Mouse (Mus musculus) urinary bladder, postnatal 36 days (tissue): ENCODE data around the gene Zfp189.
"Not testable (repeated sequence)": the region's sequence is repeated elsewhere in the genome, so short reads cannot be mapped to it uniquely, and the experiment has no call there.

Source experiments
- DNase-seq, 2 experiments: peaks; one replicate each; pipeline ENCODE4 v3.0.0; 2022; ENCODE audit warnings: low spot score in 2 of 2, mixed read lengths in 1 of 2

Gene Zfp189

GRCm38 (mm10) chr4:49520572-49521340, at the start of gene Zfp189, which contains the start of gene Mrpl50:
Gene Zfp189 (plus strand): TSS chr4:49521176.
Gene Mrpl50 (minus strand): TSS chr4:49521093.
- DNase-seq: peak; percentile 89 to 93

DNA sequence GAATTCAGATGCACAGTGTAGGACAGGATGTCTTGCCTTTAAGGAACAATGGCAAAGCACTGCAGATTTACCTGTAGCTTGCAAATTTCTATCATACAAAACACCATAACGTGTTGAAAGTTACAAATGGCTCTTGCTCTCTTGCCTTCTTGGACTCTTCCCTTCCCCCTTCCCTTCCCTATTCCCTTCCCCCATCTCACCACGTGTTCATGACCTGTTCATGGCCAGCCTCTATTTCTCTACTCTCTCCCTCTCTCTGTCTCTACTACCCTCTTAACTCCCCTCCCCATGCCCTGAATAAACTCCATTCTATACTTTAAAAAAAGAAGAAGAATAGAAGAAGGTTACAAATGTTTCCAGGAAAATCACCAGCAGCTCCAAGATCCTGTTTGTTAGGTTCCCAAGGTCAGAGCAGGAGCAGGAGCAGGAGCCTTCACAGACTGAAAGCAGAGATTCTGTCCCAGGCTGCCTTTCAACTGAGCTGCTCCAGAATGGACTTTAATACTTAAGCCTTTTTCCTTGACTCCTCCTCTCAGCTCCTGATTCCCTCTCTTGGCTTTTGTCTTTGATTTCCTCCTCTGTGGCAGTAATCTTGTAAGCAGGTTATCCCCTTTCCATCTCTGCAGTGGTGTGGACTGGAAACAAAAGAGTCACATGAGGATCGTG, 47.4 kb upstream of the Zfp189 start, which contains the start of gene Acnat1:
Gene Acnat1, minus strand, starts transcription at position 478 of the 666 bp plus-strand sequence.
- DNase-seq: no peak

GRCm38 (mm10) chr4:49474583-49474982, 46.4 kb upstream of the Zfp189 start:
- no peak for DNase-seq

- DNase-seq: no peak
Measured at GRCm38 (mm10) chr4:49478118-49478877, 42.7 kb upstream of the Zfp189 start.

DNA sequence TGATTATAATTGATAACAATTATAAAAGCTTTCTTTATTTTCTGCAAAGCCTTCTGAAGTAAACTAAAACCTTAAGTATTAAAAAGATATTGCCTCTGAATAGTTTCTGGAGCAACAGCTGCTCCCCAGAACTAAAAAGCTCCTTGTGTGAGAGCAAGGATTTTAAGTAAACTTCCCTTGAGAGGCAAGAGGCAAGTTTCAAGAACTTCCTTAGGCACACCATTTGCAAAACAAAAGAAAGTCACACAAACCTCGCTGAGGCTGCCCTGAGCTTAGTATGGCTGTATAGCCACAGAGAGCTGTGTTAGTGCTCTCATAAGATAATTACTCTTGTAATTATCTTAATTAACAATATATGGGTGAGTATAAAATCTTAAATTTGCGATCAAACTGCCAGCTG, 41.9 kb upstream of the Zfp189 start:
- DNase-seq: not testable (repeated sequence)

GRCm38 (mm10) chr4:49480104-49480760, 40.7 kb upstream of the Zfp189 start:
- no peak for DNase-seq

GRCm38 (mm10) chr4:49480896-49481295, 40.1 kb upstream of the Zfp189 start:
- peak; percentile 5 to 7 for DNase-seq

- DNase-seq: no peak
Measured at GRCm38 (mm10) chr4:49485442-49485841, 35.5 kb upstream of the Zfp189 start.

DNA sequence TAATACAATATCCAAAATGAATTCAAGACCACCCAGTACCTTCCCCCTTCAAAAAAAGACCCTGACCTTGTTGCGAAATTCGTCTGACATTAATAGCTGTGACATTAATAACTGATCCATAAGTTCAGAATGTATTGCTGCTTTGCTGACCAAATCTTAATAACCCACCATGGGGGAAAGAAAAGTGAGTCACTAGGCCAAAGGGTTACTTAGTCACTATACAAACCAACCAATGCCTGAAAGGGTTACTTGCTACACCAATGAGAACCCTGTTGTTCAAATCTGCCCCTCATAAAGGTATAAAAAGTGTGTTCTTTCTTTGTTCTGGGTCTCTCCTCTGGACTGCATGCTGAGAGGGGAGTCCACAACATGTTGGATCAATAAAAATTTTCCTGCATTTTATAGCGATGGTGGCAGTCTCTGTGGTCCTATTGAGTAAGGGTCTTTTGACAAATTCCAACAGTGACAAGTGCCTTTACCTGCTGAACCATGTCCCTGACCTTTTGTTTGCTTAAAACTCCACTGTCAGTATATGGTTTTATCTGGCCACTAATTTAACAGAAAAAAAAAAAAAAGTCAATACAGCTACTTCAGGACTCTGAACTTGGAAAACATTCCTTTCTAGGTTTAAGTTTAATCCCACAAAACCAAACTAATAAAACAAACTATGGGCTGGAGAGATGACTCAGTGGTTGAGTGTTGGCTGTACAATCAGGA, 34.9 kb upstream of the Zfp189 start:
- not testable (repeated sequence) for DNase-seq

- DNase-seq: no peak
Measured at GRCm38 (mm10) chr4:49503563-49503962, 17.4 kb upstream of the Zfp189 start.

DNA sequence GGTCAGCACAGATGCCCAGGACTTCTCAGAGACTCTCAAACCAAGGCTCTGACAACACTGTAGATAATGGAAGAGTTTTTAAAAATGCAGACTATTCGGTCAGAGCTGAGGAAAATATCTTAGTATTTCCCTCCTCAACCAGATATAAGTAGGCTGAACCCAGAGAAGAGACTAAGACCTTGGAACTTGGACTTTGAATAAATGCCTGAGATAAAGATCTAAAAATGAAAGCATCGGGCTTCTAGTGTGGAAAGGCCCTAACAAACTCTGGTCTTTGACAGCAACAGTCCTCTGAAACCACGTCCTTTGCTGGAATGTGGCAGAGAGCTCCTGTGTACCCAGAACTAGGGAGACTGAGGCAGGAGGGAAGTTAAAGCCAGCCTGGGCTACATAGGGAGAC, 14.6 kb upstream of the Zfp189 start, which contains the start of gene Baat:
Gene Baat, minus strand, starts transcription at position 172 of the 400 bp plus-strand sequence.
- DNase-seq: no peak

DNA sequence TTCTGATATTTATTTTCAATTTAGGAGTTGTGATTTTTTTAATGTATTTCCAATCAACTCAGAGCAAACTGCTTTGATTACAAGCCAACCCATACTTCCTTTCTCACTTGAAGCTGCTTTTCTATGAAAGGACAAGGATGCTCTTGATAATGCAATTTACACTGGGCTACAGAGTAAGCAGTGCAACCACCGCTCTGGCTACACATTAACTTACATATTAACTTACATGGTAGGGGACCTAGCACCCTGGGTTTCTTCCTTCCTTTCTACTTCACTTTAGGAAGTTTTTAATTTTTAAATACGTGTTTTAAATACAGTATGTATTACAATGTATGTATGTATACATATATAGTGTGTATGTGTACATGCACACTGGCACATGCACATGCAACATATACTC, 11.8 kb upstream of the Zfp189 start:
- DNase-seq: no peak

GRCm38 (mm10) chr4:49510236-49510835, 10.6 kb upstream of the Zfp189 start:
- DNase-seq: not testable (repeated sequence)

DNA sequence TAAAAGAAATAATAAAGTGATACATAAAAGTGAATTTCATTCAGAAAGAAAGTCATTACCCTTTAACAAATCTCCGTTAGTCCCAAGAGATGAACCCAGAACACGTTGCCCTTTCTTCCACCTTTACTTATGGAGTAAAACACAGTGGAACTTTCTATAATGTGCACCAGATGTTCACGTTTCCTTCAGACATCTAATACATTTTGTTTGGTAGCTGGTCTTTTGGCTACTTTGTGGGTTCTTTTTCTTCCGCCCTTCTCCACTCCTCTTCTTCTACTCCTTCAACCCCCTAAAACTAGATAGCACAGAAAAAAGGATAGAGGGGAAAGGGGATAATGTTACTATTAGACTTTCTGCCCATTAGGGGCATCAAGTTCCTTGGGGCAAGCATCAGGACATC, 8.3 kb upstream of the Zfp189 start:
- no peak for DNase-seq

- DNase-seq: no peak
Measured at GRCm38 (mm10) chr4:49514441-49514840, 6.5 kb upstream of the Zfp189 start.

GRCm38 (mm10) chr4:49519476-49519875, 1.5 kb upstream of the Zfp189 start:
- DNase-seq: no peak

DNA sequence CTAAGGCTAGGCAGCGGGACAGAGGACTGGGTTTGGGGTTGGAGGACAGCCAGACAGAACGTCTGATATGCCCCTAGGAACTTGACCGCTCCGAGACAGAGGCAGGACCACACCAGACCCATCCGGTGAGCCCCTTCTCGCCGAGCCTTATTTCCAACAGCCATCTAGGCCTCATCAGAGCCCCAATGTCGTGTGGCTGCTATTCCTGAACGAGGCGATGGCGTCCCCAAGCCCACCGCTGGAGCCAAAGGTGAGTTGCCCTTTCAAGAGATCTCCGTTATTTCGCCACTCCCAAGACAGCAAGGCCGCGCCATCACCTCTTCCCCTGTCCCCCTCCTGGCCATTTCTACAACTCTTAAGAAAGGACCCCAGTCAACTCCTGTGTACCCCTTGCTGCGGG, 370 bp downstream of the Zfp189 start:
- no peak for DNase-seq

DNA sequence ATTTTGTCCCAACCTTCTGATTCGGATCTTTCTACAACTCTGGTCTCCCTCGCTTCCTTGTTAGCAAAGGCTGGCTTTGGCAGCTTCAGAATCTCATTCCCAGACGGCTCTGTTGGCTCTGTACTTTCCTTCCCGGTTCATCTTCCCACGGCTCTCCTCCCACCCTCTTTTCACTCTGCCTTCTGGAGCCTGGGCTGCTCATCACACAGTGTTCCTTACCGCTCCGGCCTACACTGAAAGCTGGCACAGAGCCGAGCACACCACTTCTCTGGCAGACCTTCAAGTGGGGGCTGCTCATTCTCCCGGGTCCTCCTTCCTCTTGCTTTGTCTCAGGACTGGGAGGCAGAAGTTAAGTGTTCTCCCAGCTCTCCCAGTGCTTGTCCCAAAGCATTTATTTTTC, 1.6 kb downstream of the Zfp189 start:
- no peak for DNase-seq

GRCm38 (mm10) chr4:49535036-49535435, 14.1 kb downstream of the Zfp189 start:
- DNase-seq: no peak

DNA sequence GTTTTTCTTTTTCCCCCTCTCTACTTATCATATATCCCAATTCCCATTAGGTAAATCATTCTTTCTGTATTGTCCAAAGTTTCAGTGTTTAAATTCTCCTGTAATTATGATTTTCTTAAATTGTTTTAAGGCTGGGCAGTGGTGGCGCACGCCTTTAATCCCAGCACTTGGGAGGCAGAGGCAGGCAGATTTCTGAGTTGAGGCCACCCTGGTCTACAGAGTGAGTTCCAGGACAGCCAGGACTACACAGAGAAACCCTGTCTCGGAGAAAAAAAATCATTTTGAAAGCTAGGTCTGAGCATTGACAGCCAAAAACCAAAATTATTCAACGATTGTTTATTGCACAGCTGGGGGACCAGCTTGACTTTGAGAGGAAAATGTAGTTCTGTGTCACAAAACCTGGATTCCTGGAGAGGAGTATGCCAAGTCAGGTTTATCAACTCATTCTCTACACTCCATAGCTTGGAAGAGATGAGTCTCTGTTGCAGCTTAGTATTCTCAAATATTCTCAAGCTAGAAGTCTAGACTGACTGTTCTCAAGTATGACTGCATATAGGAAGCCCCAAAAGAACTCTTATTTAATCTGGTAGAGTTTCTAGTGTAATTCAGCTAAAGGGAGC, 14.8 kb downstream of the Zfp189 start:
- no peak for DNase-seq
